Mouse (Mus musculus): ENCODE data around the gene Abcb9. TPM values are rescaled to one million over a fixed set of nuclear protein-coding genes. Genes with fewer than 3 reads are reported as not detected.

Gene Abcb9
- polyA plus RNA-seq, 1 experiment from 2014 or later: 3.4 TPM

DNA sequence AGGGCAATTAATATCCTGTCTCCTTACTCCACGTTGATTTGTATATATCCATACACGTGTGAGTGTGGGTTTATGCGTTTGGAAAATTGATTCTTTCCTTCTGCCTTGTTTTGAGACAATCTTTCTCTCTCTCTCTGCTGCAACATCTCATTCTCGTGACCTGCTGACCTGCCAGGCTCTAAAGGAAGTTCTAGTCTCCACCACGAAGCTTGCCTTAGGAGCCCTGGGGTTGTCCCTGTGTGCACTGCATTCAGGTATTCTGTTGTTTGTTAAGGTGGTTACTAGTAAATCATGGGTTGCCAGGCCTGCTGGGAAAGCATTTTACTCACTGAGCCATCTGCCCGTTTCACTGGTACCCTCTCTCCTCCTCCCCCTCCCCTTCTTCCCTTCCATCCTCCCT is 59.3 kb downstream of the Abcb9 start:
- 27% methylated on average over 6 of the region's 6 CpGs for WGBS
- no peak overlapping the region for H3K9ac ChIP-seq
- no peak for ATAC-seq (ENCODE audit: insufficient read depth, low FRiP score, low read depth)

GRCm38 (mm10) chr5:124035806-124036205 is 59.8 kb downstream of the Abcb9 start:
- no peak overlapping the region for H3K4me3 ChIP-seq (replicated peaks)
- WGBS: 76% methylated on average over 7 of the region's 8 CpGs
- no peak overlapping the region for H3K4me2 ChIP-seq
- H3K9me3 ChIP-seq: no peaks in the 10 kb centered on the region
- no peak overlapping the region for H3K9ac ChIP-seq
- H3K27me3 ChIP-seq (replicated peaks): no peaks in the 10 kb centered on the region
- H3K36me3 ChIP-seq: no peaks in the 10 kb centered on the region
- H3K4me1 ChIP-seq: 0 out of 2 replicates have a peak, but pooled peaks cover 7% of the 10 kb centered on the region
- no peak overlapping the region for H3K27ac ChIP-seq
- ATAC-seq (ENCODE audit: insufficient read depth, low FRiP score, low read depth): no peak

More for the DNA sequence above, 59.3 kb downstream of the Abcb9 start:
- Histone ChIP-seq H3K27ac (no peak overlapping the region), H3K4me2 (no peak overlapping the region), H3K4me1 (0 out of 2 replicates have a peak, but pooled peaks cover 3% of the 10 kb centered on the region), H3K36me3 (no peaks in the 10 kb centered on the region), H3K9me3 (no peaks in the 10 kb centered on the region), H3K27me3 (replicated peaks) (no peaks in the 10 kb centered on the region), H3K4me3 (replicated peaks) (no peak overlapping the region)

DNA sequence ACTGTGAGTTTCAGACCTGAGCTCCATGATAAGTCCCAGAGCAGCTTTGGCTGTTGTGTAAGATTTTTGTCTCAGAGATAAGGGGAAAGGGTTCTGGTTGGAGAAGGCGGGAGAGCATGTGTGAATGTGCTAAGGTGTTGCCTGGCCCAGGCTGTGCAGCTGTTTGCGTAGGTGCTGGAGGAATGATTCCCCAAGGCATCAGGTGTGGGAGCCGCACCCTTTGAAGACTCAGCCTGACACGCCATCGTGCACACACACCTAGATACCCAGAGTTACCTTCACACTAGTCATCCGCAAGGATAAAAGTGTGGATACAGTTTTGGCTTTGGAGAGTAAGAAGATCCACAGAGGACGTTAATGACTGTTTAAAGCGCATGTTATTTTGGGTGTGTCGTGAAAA is 60.2 kb downstream of the Abcb9 start:
- no peak for ATAC-seq (ENCODE audit: insufficient read depth, low FRiP score, low read depth)
- H3K9me3 ChIP-seq: no peaks in the 10 kb centered on the region
- no peak overlapping the region for H3K27ac ChIP-seq
- no peaks in the 10 kb centered on the region for H3K27me3 ChIP-seq (replicated peaks)
- no peak overlapping the region for H3K9ac ChIP-seq
- no peak overlapping the region for H3K4me2 ChIP-seq
- 75% methylated on average over 9 of the region's 9 CpGs for WGBS
- H3K36me3 ChIP-seq: no peaks in the 10 kb centered on the region
- peaks cover 10% of the 10 kb centered on the region; the same call in 1 of the 2 replicates for H3K4me1 ChIP-seq
- no peak overlapping the region for H3K4me3 ChIP-seq (replicated peaks)

DNA sequence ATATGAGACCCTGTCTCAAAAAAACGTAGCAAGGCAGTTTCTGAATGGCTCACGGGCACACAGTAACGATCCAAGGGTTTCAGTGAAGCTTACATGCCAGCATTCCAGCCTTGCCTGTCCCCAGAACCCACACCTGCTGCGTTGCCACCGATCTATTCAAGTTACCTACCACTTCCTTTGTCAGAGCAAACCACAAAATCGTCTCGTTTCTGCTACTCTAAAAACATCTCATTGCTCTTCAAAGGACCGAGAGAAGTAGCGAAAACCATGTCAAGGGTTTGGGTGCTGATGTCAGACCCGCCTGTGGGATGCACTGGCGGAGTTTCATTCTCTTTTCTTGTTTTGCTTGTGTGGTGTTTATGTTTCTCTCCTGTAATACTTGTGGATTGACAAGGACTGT is 61.1 kb downstream of the Abcb9 start:
- Histone ChIP-seq H3K4me3 (replicated peaks) (no peak overlapping the region), H3K9me3 (no peaks in the 10 kb centered on the region), H3K9ac (no peak overlapping the region)

GRCm38 (mm10) chr5:124032001-124032508 is 63.5 kb downstream of the Abcb9 start, which contains the start of gene Vps37b:
Vps37b (minus strand) TSS chr5:124032270.
- H3K27ac ChIP-seq: peak within 1 kb of the TSS; percentile 94
- H3K4me2 ChIP-seq: peak within 1 kb of the TSS; percentile 66
- H3K9ac ChIP-seq: peak within 1 kb of the TSS; percentile 89
- peaks cover 37% of the 10 kb centered on the region for H3K4me1 ChIP-seq
- WGBS: under 1% methylated on average over 51 of the region's 52 CpGs
- H3K36me3 ChIP-seq: no peaks in the 10 kb centered on the region
- ATAC-seq (ENCODE audit: insufficient read depth, low FRiP score, low read depth): peak; percentile 45
- H3K27me3 ChIP-seq (replicated peaks): no peaks in the 10 kb centered on the region
- H3K4me3 ChIP-seq (replicated peaks): peak within 1 kb of the TSS; percentile 91
- H3K9me3 ChIP-seq: no peaks in the 10 kb centered on the region

More for the DNA sequence above, 61.1 kb downstream of the Abcb9 start:
- H3K36me3 ChIP-seq: no peaks in the 10 kb centered on the region
- WGBS: 72% methylated on average over 11 of the region's 11 CpGs
- no peak for ATAC-seq (ENCODE audit: insufficient read depth, low FRiP score, low read depth)
- H3K27me3 ChIP-seq (replicated peaks): no peaks in the 10 kb centered on the region
- H3K4me2 ChIP-seq: no peak overlapping the region
- H3K27ac ChIP-seq: no peak overlapping the region
- H3K4me1 ChIP-seq: peaks cover 19% of the 10 kb centered on the region

- ATAC-seq (ENCODE audit: insufficient read depth, low FRiP score, low read depth): peak; percentile 55; the same call in 1 of the 2 replicates
- peak overlapping the region; percentile 89 for H3K9ac ChIP-seq
- 0% methylated on average over 26 of the region's 26 CpGs for WGBS
- H3K27me3 ChIP-seq (replicated peaks): no peaks in the 10 kb centered on the region
- no peaks in the 10 kb centered on the region for H3K9me3 ChIP-seq
- peak overlapping the region; percentile 94 for H3K27ac ChIP-seq
- H3K4me3 ChIP-seq (replicated peaks): peak overlapping the region; percentile 91
- H3K4me1 ChIP-seq: peaks cover 37% of the 10 kb centered on the region
- peak overlapping the region; percentile 66 for H3K4me2 ChIP-seq
- no peaks in the 10 kb centered on the region for H3K36me3 ChIP-seq
These were observed 64.3 kb downstream of the Abcb9 start for GRCm38 (mm10) chr5:124031068-124031955.

- H3K27me3 ChIP-seq (replicated peaks): no peaks in the 10 kb centered on the region
- no peaks in the 10 kb centered on the region for H3K36me3 ChIP-seq
- peak overlapping the region; percentile 66 for H3K4me2 ChIP-seq
- ATAC-seq (ENCODE audit: insufficient read depth, low FRiP score, low read depth): no peak
- H3K27ac ChIP-seq: peak overlapping the region; percentile 94
- peaks cover 45% of the 10 kb centered on the region for H3K4me1 ChIP-seq
- peak overlapping the region; percentile 91 for H3K4me3 ChIP-seq (replicated peaks)
- H3K9me3 ChIP-seq: no peaks in the 10 kb centered on the region
- WGBS: 40% methylated on average over 12 of the region's 12 CpGs
- H3K9ac ChIP-seq: peak overlapping the region; percentile 89; the same call in 1 of the 2 replicates
These were observed 65.1 kb downstream of the Abcb9 start for GRCm38 (mm10) chr5:124030386-124031067.

DNA sequence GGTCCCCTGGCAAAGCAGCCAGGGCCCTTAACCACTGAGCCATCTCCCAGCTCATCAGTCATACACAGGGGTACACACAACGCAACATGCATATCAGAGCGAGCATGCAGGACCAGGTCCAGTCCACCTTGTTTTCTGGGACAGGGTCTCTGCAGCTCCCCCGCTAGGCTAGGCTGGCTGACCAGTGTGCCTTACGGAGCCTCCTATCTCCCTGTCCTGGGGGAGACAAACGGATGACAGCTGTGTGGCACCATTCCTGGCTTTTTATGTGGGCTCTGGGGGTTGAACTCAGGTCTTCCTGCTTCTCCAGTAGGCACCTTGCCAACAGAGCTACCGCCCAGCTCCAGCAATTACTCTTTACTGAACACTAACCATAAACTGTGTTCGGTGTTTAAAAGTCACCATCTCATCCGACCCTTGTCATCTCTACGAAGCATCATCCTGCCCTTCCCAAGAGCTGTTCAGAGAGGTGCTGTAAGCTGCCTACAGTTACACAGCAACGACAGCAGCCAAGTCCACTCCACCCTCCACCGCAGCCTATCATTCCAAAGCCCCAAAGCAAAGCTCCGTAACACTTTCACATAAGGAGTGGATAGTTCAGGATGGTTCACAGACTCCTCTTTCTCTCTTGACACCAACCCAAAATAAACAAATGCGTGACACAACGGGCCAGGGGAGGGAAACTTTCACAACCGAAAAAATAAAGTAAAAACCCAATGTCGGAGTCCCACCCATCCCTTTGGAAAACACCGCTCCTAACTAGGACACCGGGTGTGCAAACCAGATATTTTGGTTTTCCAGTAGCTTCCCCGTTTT is 66.2 kb downstream of the Abcb9 start:
- Histone ChIP-seq H3K4me2 (peak overlapping the region; percentile 66; the same call in 1 of the 2 replicates), H3K27ac (no peak overlapping the region), H3K27me3 (replicated peaks) (no peaks in the 10 kb centered on the region), H3K9me3 (no peaks in the 10 kb centered on the region), H3K4me1 (peaks cover 52% of the 10 kb centered on the region), H3K4me3 (replicated peaks) (no peak overlapping the region), H3K9ac (no peak overlapping the region), H3K36me3 (no peaks in the 10 kb centered on the region)
- WGBS: 74% methylated on average over 19 of the region's 19 CpGs
- no peak for ATAC-seq (ENCODE audit: insufficient read depth, low FRiP score, low read depth)

- no peaks in the 10 kb centered on the region for H3K36me3 ChIP-seq
- no peak for ATAC-seq (ENCODE audit: insufficient read depth, low FRiP score, low read depth)
- H3K4me1 ChIP-seq: peaks cover 52% of the 10 kb centered on the region
- H3K4me3 ChIP-seq (replicated peaks): no peak overlapping the region
- H3K9me3 ChIP-seq: no peaks in the 10 kb centered on the region
- H3K27ac ChIP-seq: no peak overlapping the region
- H3K4me2 ChIP-seq: 0 out of 2 replicates have a peak overlapping the region, but pooled peaks have one; percentile 2
- 64% methylated on average over 7 of the region's 7 CpGs for WGBS
- no peak overlapping the region for H3K9ac ChIP-seq
- no peaks in the 10 kb centered on the region for H3K27me3 ChIP-seq (replicated peaks)
These were observed 66.9 kb downstream of the Abcb9 start for GRCm38 (mm10) chr5:124028680-124029079.

GRCm38 (mm10) chr5:124027702-124028470 is 67.7 kb downstream of the Abcb9 start:
- Histone ChIP-seq H3K4me2 (peak overlapping the region; percentile 2; the same call in 1 of the 2 replicates), H3K9me3 (no peaks in the 10 kb centered on the region), H3K27me3 (replicated peaks) (no peaks in the 10 kb centered on the region), H3K36me3 (no peaks in the 10 kb centered on the region), H3K9ac (no peak overlapping the region), H3K4me3 (replicated peaks) (no peak overlapping the region), H3K27ac (0 out of 2 replicates have a peak overlapping the region, but pooled peaks have one; percentile 49), H3K4me1 (peaks cover 56% of the 10 kb centered on the region)
- ATAC-seq (ENCODE audit: insufficient read depth, low FRiP score, low read depth): no peak
- 63% methylated on average over 19 of the region's 19 CpGs for WGBS
